Mouse (Mus musculus): ENCODE results near the gene Fbxo27.

- TF ChIP-seq CTCF (IDR thresholded peaks at IDR 0.05; ENCODE audit: borderline replicate concordance, control insufficient read depth, extremely low read depth, insufficient read depth, low read length, poor library complexity): no peak
- TF ChIP-seq POLR2A (IDR thresholded peaks at IDR 0.05; ENCODE audit: control insufficient read depth, extremely low read depth, insufficient read depth, low read length, poor library complexity): no peak
Observed at GRCm38 (mm10) chr7:28697277-28697676, 4.6 kb downstream of the Fbxo27 start.

Data from thymus, adult 2 months (tissue).